Mouse (Mus musculus) embryo, embryonic 11 days (tissue): ENCODE measurements around the gene D630003M21Rik.

Experiments
- DNase-seq: peaks from one replicate; pipeline ENCODE4 v3.0.0-alpha.2; 2015

D630003M21Rik gene

GRCm38 (mm10) chr2:158233106-158233505 lies 4.1 kb upstream of the D630003M21Rik start:
- no peak for DNase-seq

- no peak for DNase-seq
These were observed 3.4 kb upstream of the D630003M21Rik start for GRCm38 (mm10) chr2:158232414-158232813.

GRCm38 (mm10) chr2:158231071-158231470 lies 2.0 kb upstream of the D630003M21Rik start:
- no peak for DNase-seq

- DNase-seq, result no peak
These were observed 1.6 kb upstream of the D630003M21Rik start for GRCm38 (mm10) chr2:158230617-158231016.

GRCm38 (mm10) chr2:158229503-158229892 lies 476 bp upstream of the D630003M21Rik start:
- no peak for DNase-seq

- no peak for DNase-seq
These were observed 3.7 kb downstream of the D630003M21Rik start for GRCm38 (mm10) chr2:158225301-158225700.

- DNase-seq, result no peak
These were observed 5.5 kb downstream of the D630003M21Rik start for GRCm38 (mm10) chr2:158223497-158223896.

- DNase-seq, result no peak
These were observed 6.4 kb downstream of the D630003M21Rik start for GRCm38 (mm10) chr2:158222664-158223063.

GRCm38 (mm10) chr2:158221446-158222084 lies 7.5 kb downstream of the D630003M21Rik start:
- DNase-seq, result no peak

- no peak for DNase-seq
These were observed 9.5 kb downstream of the D630003M21Rik start for GRCm38 (mm10) chr2:158219562-158219961.

- no peak for DNase-seq
These were observed 12.5 kb downstream of the D630003M21Rik start for GRCm38 (mm10) chr2:158216510-158216909.

GRCm38 (mm10) chr2:158215283-158216117 lies 13.5 kb downstream of the D630003M21Rik start:
- no peak for DNase-seq

GRCm38 (mm10) chr2:158211764-158212471 lies 17.1 kb downstream of the D630003M21Rik start:
- DNase-seq, result no peak

- DNase-seq, result peak; percentile 50
These were observed 18.1 kb downstream of the D630003M21Rik start for GRCm38 (mm10) chr2:158210958-158211357.

GRCm38 (mm10) chr2:158210503-158210902 lies 18.5 kb downstream of the D630003M21Rik start:
- DNase-seq, result no peak

- peak; percentile 52 for DNase-seq
These were observed 19.2 kb downstream of the D630003M21Rik start for GRCm38 (mm10) chr2:158209776-158210175.

GRCm38 (mm10) chr2:158207848-158208247 lies 21.2 kb downstream of the D630003M21Rik start:
- peak; percentile 81 for DNase-seq

GRCm38 (mm10) chr2:158204114-158204513 lies 24.9 kb downstream of the D630003M21Rik start:
- peak; percentile 82 for DNase-seq

- DNase-seq, result no peak
These were observed 25.3 kb downstream of the D630003M21Rik start for GRCm38 (mm10) chr2:158203686-158204085.

GRCm38 (mm10) chr2:158199281-158199680 lies 29.7 kb downstream of the D630003M21Rik start:
- DNase-seq, result peak; percentile 21

- DNase-seq, result no peak
These were observed 30.2 kb downstream of the D630003M21Rik start for GRCm38 (mm10) chr2:158198861-158199260.

GRCm38 (mm10) chr2:158197971-158198370 lies 31.1 kb downstream of the D630003M21Rik start:
- DNase-seq, result no peak

GRCm38 (mm10) chr2:158194945-158195640 lies 33.9 kb downstream of the D630003M21Rik start:
- DNase-seq, result peak; percentile 81
